In genomic region chr4:43832031-43832430, GRCm38 (mm10) we compare ENCODE assay signal across 20 mouse cellular contexts. TPM values are rescaled to one million over a fixed set of nuclear protein-coding genes. Genes with fewer than 3 reads are reported as not detected.
A peak's percentile ranks its signal among the peaks of the same experiment; 100 is the strongest.
DNase-seq lines count a peak whose midpoint lies in the region; ATAC-seq and TF ChIP-seq lines count a peak whose summit lies in the region.
"Had no signal": no experiment of that assay in that cellular context is flagged by ENCODE, and none has a peak within 500 bp of the region (broad histone marks: within the 10 kb centered on the region; RNA-seq: fewer than 3 reads in every experiment).

No protein-coding gene starts in this region.

- WGBS in hindbrain, postnatal 0 days: 72% methylated on average over 5 of the region's 5 CpGs
- 66% methylated on average over 5 of the region's 5 CpGs for WGBS in hindbrain, embryonic 11.5 days
- 71% methylated on average over 5 of the region's 5 CpGs for WGBS in midbrain, embryonic 11.5 days
- 75% methylated on average over 5 of the region's 5 CpGs for WGBS in midbrain, embryonic 10.5 days

- no peak for DNase-seq in hindbrain, postnatal 0 days (ENCODE audit: low spot score)
- DNase-seq in hindbrain, embryonic 11.5 days (ENCODE audit: low spot score): no peak
- DNase-seq in midbrain, embryonic 11.5 days (ENCODE audit: low spot score, missing footprints): peak; percentile 31
- DNase-seq in midbrain, embryonic 10.5 days (ENCODE audit: low spot score): no peak
- DNase-seq in ES-CJ7 (ENCODE audit: low read depth, low spot score): peak; percentile 46
- peak; percentile 29 for DNase-seq in induced T-regulatory cell, adult 2 months (ENCODE audit: low read depth)
- no peak for DNase-seq in right cerebral cortex, adult 2 months (ENCODE audit: low spot score in 2 of 2)
- DNase-seq in left cerebral cortex, postnatal 10 days (ENCODE audit: extremely low spot score in 1 of 2, low spot score in 2 of 2): no peak
- DNase-seq: cerebellum, adult 18-20 months; gastrocnemius, postnatal 14 days; kidney, adult 18-20 months had no signal

- H3K9ac ChIP-seq in hindbrain, postnatal 0 days (replicated peaks; ENCODE audit: low read length): no peak overlapping the region
- no peak overlapping the region for H3K9ac ChIP-seq in hindbrain, embryonic 11.5 days (ENCODE audit: low read depth, low read length)
- H3K9ac ChIP-seq in midbrain, embryonic 11.5 days (ENCODE audit: low read length): no peak overlapping the region
- H3K9ac ChIP-seq: liver, embryonic 15.5 days; neural tube, embryonic 15.5 days had no signal

- intact Hi-C loops in left cerebral cortex, postnatal 10 days (cut with DNase I): no loop called here

- H3K4me2 ChIP-seq in hindbrain, postnatal 0 days (ENCODE audit: low read depth, low read length): no peak overlapping the region
- H3K4me2 ChIP-seq in hindbrain, embryonic 11.5 days (replicated peaks; ENCODE audit: low read depth, low read length): no peak overlapping the region
- no peak overlapping the region for H3K4me2 ChIP-seq in midbrain, embryonic 11.5 days
- H3K4me2 ChIP-seq: heart, embryonic 11.5 days; liver, embryonic 15.5 days; neural tube, embryonic 15.5 days had no signal

- no peak overlapping the region for H3K4me3 ChIP-seq in hindbrain, postnatal 0 days (ENCODE audit: low read length)
- H3K4me3 ChIP-seq in hindbrain, embryonic 11.5 days (ENCODE audit: low read depth, low read length): no peak overlapping the region
- no peak overlapping the region for H3K4me3 ChIP-seq in midbrain, embryonic 11.5 days (ENCODE audit: low read depth, low read length)
- H3K4me3 ChIP-seq in midbrain, embryonic 10.5 days: no peak overlapping the region
- H3K4me3 ChIP-seq: liver, embryonic 15.5 days; megakaryocyte, embryonic 14.5 days; neural tube, embryonic 15.5 days had no signal

- H3K27me3 ChIP-seq in hindbrain, postnatal 0 days (ENCODE audit: insufficient read depth, low read length): no peaks in the 10 kb centered on the region
- no peaks in the 10 kb centered on the region for H3K27me3 ChIP-seq in hindbrain, embryonic 11.5 days (ENCODE audit: control insufficient read depth, insufficient read depth, low read length)
- H3K27me3 ChIP-seq in midbrain, embryonic 11.5 days (ENCODE audit: control insufficient read depth, insufficient read depth, low read length): no peaks in the 10 kb centered on the region
- no peaks in the 10 kb centered on the region for H3K27me3 ChIP-seq in midbrain, embryonic 10.5 days (ENCODE audit: low read depth, poor library complexity, severe bottlenecking)
- H3K27me3 ChIP-seq: liver, embryonic 15.5 days; neural tube, embryonic 15.5 days had no signal

- H3K9me3 ChIP-seq in hindbrain, postnatal 0 days (ENCODE audit: low read length): no peaks in the 10 kb centered on the region
- no peaks in the 10 kb centered on the region for H3K9me3 ChIP-seq in hindbrain, embryonic 11.5 days (ENCODE audit: control insufficient read depth, low read length)
- no peaks in the 10 kb centered on the region for H3K9me3 ChIP-seq in midbrain, embryonic 11.5 days (ENCODE audit: control insufficient read depth, low read length)
- H3K9me3 ChIP-seq in midbrain, embryonic 10.5 days (replicated peaks): no peaks in the 10 kb centered on the region
- H3K9me3 ChIP-seq: liver, embryonic 15.5 days; megakaryocyte, embryonic 14.5 days; neural tube, embryonic 15.5 days had no signal

- H3K27ac ChIP-seq in hindbrain, postnatal 0 days: no peak overlapping the region
- no peak overlapping the region for H3K27ac ChIP-seq in hindbrain, embryonic 11.5 days (ENCODE audit: low read depth, low read length)
- no peak overlapping the region for H3K27ac ChIP-seq in midbrain, embryonic 11.5 days (ENCODE audit: low read depth, low read length)
- no peak overlapping the region for H3K27ac ChIP-seq in midbrain, embryonic 10.5 days (replicated peaks)
- H3K27ac ChIP-seq: liver, embryonic 15.5 days; neural tube, embryonic 15.5 days had no signal

- no peaks in the 10 kb centered on the region for H3K36me3 ChIP-seq in hindbrain, postnatal 0 days (ENCODE audit: insufficient read depth, low read length)
- H3K36me3 ChIP-seq in hindbrain, embryonic 11.5 days (ENCODE audit: control insufficient read depth, insufficient read depth, low read length): no peaks in the 10 kb centered on the region
- no peaks in the 10 kb centered on the region for H3K36me3 ChIP-seq in midbrain, embryonic 11.5 days (ENCODE audit: control insufficient read depth, insufficient read depth, low read length)
- no peaks in the 10 kb centered on the region for H3K36me3 ChIP-seq in midbrain, embryonic 10.5 days
- H3K36me3 ChIP-seq: liver, embryonic 15.5 days; neural tube, embryonic 15.5 days had no signal

- TF ChIP-seq CTCF in hindbrain, postnatal 0 days (IDR thresholded peaks at IDR 0.05; ENCODE audit: low read depth): 0 out of 2 replicates have a peak, but pooled peaks have one; percentile 11

- ATAC-seq in hindbrain, postnatal 0 days: no peak
- no peak for ATAC-seq in hindbrain, embryonic 11.5 days (ENCODE audit: low FRiP score)
- no peak for ATAC-seq in midbrain, embryonic 11.5 days (ENCODE audit: low FRiP score)
- ATAC-seq: forebrain, embryonic 14.5 days had no signal

- no peaks in the 10 kb centered on the region for H3K4me1 ChIP-seq in hindbrain, postnatal 0 days (ENCODE audit: insufficient read depth, low read length)
- H3K4me1 ChIP-seq in hindbrain, embryonic 11.5 days (replicated peaks; ENCODE audit: control insufficient read depth, insufficient read depth, low read length): no peaks in the 10 kb centered on the region
- H3K4me1 ChIP-seq in midbrain, embryonic 11.5 days (ENCODE audit: control insufficient read depth, insufficient read depth, low read length): no peaks in the 10 kb centered on the region
- H3K4me1 ChIP-seq in midbrain, embryonic 10.5 days: no peaks in the 10 kb centered on the region
- H3K4me1 ChIP-seq: liver, embryonic 15.5 days; neural tube, embryonic 15.5 days had no signal

RNA-seq across cellular contexts. Expression of gene Olfr157, which starts 8.0 kb away (rescaled TPM):
- not detected in 2 replicates for total RNA-seq in hindbrain, postnatal 0 days (2014; rRNA removed)
- not detected in 2 replicates for polyA plus RNA-seq in hindbrain, postnatal 0 days (2015; fragmentation: Nextera tagmentation; extraction: Ambion mirVana)
- polyA plus RNA-seq in hindbrain, embryonic 11.5 days (2014; fragmentation: Nextera tagmentation; extraction: Ambion mirVana): 0.09 TPM in 1 of 2 replicates, not detected in the other
- not detected in 2 replicates for polyA plus RNA-seq in midbrain, embryonic 11.5 days (2014; fragmentation: Nextera tagmentation; extraction: Ambion mirVana)
- not detected in 2 replicates for polyA plus RNA-seq in midbrain, embryonic 10.5 days (2016; fragmentation: Nextera tagmentation; extraction: Ambion mirVana)
- not detected for total RNA-seq in left cerebral cortex, postnatal 10 days (2021)
- total RNA-seq: gastrocnemius, postnatal 14 days; hematopoietic stem cell, adult 5-6 weeks; layer of hippocampus, adult 8-10 months; left cerebral cortex, postnatal 36 days had no signal
- polyA plus RNA-seq: cortical plate, adult 2 months; forebrain, embryonic 14.5 days; liver, embryonic 15.5 days; neural tube, embryonic 15.5 days had no signal

RNA-seq across cellular contexts. Expression of gene Olfr156, which starts 8.3 kb away (rescaled TPM):
- not detected in 2 replicates for total RNA-seq in hindbrain, postnatal 0 days (2014; rRNA removed)
- not detected in 2 replicates for polyA plus RNA-seq in hindbrain, postnatal 0 days (2015; fragmentation: Nextera tagmentation; extraction: Ambion mirVana)
- polyA plus RNA-seq in hindbrain, embryonic 11.5 days (2014; fragmentation: Nextera tagmentation; extraction: Ambion mirVana): not detected in 2 replicates
- not detected in 2 replicates for polyA plus RNA-seq in midbrain, embryonic 11.5 days (2014; fragmentation: Nextera tagmentation; extraction: Ambion mirVana)
- not detected in 2 replicates for polyA plus RNA-seq in midbrain, embryonic 10.5 days (2016; fragmentation: Nextera tagmentation; extraction: Ambion mirVana)
- not detected for total RNA-seq in left cerebral cortex, postnatal 10 days (2021)
- total RNA-seq: gastrocnemius, postnatal 14 days; hematopoietic stem cell, adult 5-6 weeks; layer of hippocampus, adult 8-10 months; left cerebral cortex, postnatal 36 days had no signal
- polyA plus RNA-seq: cortical plate, adult 2 months; forebrain, embryonic 14.5 days; heart, embryonic 11.5 days; liver, embryonic 15.5 days; neural tube, embryonic 15.5 days had no signal

RNA-seq across cellular contexts. Expression of gene Olfr155, which starts 19.3 kb away (rescaled TPM):
- total RNA-seq in hindbrain, postnatal 0 days (2014; rRNA removed): not detected in 2 replicates
- not detected in 2 replicates for polyA plus RNA-seq in hindbrain, postnatal 0 days (2015; fragmentation: Nextera tagmentation; extraction: Ambion mirVana)
- polyA plus RNA-seq in hindbrain, embryonic 11.5 days (2014; fragmentation: Nextera tagmentation; extraction: Ambion mirVana): not detected in 2 replicates
- polyA plus RNA-seq in midbrain, embryonic 11.5 days (2014; fragmentation: Nextera tagmentation; extraction: Ambion mirVana): not detected in 2 replicates
- not detected in 2 replicates for polyA plus RNA-seq in midbrain, embryonic 10.5 days (2016; fragmentation: Nextera tagmentation; extraction: Ambion mirVana)
- not detected for total RNA-seq in left cerebral cortex, postnatal 10 days (2021)
- total RNA-seq: gastrocnemius, postnatal 14 days; hematopoietic stem cell, adult 5-6 weeks; layer of hippocampus, adult 8-10 months; left cerebral cortex, postnatal 36 days had no signal
- polyA plus RNA-seq: cortical plate, adult 2 months; forebrain, embryonic 14.5 days; heart, embryonic 11.5 days; liver, embryonic 15.5 days; neural tube, embryonic 15.5 days had no signal

RNA-seq across cellular contexts. Expression of gene Reck, which starts 43.3 kb away (rescaled TPM):
- total RNA-seq in hindbrain, postnatal 0 days (2014; rRNA removed): 4.0 and 6.1 TPM in 2 replicates
- polyA plus RNA-seq in hindbrain, postnatal 0 days (2015; fragmentation: Nextera tagmentation; extraction: Ambion mirVana): 3.4 and 4.0 TPM in 2 replicates
- polyA plus RNA-seq in hindbrain, embryonic 11.5 days (2014; fragmentation: Nextera tagmentation; extraction: Ambion mirVana): 14.5 and 15.0 TPM in 2 replicates
- 11.9 and 13.6 TPM in 2 replicates for polyA plus RNA-seq in midbrain, embryonic 11.5 days (2014; fragmentation: Nextera tagmentation; extraction: Ambion mirVana)
- 8.7 and 10.0 TPM in 2 replicates for polyA plus RNA-seq in midbrain, embryonic 10.5 days (2016; fragmentation: Nextera tagmentation; extraction: Ambion mirVana)
- 1 to 10 TPM; 5.2 to 6.8 TPM for total RNA-seq in left cerebral cortex, postnatal 10 days (2021)

Comparison
In these comparisons a context has a peak if more than half of its experiments do, and no peak if none do; other contexts are left out.
1. DNase-seq: peak in midbrain, embryonic 11.5 days (single experiment), ES-CJ7 (single experiment) and induced T-regulatory cell, adult 2 months (single experiment); none in hindbrain, postnatal 0 days (single experiment), hindbrain, embryonic 11.5 days (single experiment), midbrain, embryonic 10.5 days (single experiment), right cerebral cortex, adult 2 months (0 of 2) and left cerebral cortex, postnatal 10 days (0 of 2).